Mouse (Mus musculus) kidney, adult 18-20 months (tissue): Measurements from ENCODE around the gene Cbln1.

ENCODE experiments used
- DNase-seq: peaks from one replicate; pipeline ENCODE4 v3.0.0; 2021

The Cbln1 gene

GRCm38 (mm10) chr8:87468958-87469815, 3.2 kb downstream of the Cbln1 start:
- peak; percentile 17 for DNase-seq

- DNase-seq, result no peak
Measured at GRCm38 (mm10) chr8:87468416-87468957, 3.9 kb downstream of the Cbln1 start.

GRCm38 (mm10) chr8:87467906-87468305, 4.5 kb downstream of the Cbln1 start:
- DNase-seq, result no peak

GRCm38 (mm10) chr8:87466936-87467602, 5.3 kb downstream of the Cbln1 start:
- no peak for DNase-seq

GRCm38 (mm10) chr8:87466335-87466734, 6.1 kb downstream of the Cbln1 start:
- DNase-seq, result no peak

GRCm38 (mm10) chr8:87464446-87464845, 8.0 kb downstream of the Cbln1 start:
- DNase-seq, result no peak

GRCm38 (mm10) chr8:87461801-87462200, 10.6 kb downstream of the Cbln1 start:
- DNase-seq, result no peak

GRCm38 (mm10) chr8:87456949-87457348, 15.5 kb downstream of the Cbln1 start:
- no peak for DNase-seq

GRCm38 (mm10) chr8:87452815-87453214, 19.6 kb downstream of the Cbln1 start:
- DNase-seq, result no peak

- no peak for DNase-seq
Measured at GRCm38 (mm10) chr8:87451737-87452136, 20.7 kb downstream of the Cbln1 start.

- no peak for DNase-seq
Measured at GRCm38 (mm10) chr8:87434592-87434991, 37.8 kb downstream of the Cbln1 start.

- DNase-seq, result no peak
Measured at GRCm38 (mm10) chr8:87427188-87427587, 45.2 kb downstream of the Cbln1 start.

- no peak for DNase-seq
Measured at GRCm38 (mm10) chr8:87424706-87425105, 47.7 kb downstream of the Cbln1 start.

- DNase-seq, result no peak
Measured at GRCm38 (mm10) chr8:87421697-87422096, 50.7 kb downstream of the Cbln1 start.
